Mouse (Mus musculus) stomach, adult 2 months (tissue): ENCODE measurements around the gene Hyal1. TPM values are rescaled to one million over a fixed set of nuclear protein-coding genes. Genes with fewer than 3 reads are reported as not detected.

ENCODE experiments used
- polyA plus RNA-seq: library from polyadenylated mRNA; depleted of rRNA; stranded (reverse); fragments of >200 nt; gene quantifications from 2 replicates; pipeline ENCODE4 v1.2.3, GENCODE M21; 2012; rRNA removed

The Hyal1 gene
- polyA plus RNA-seq, result 3.7 and 3.8 TPM in 2 replicates

DNA sequence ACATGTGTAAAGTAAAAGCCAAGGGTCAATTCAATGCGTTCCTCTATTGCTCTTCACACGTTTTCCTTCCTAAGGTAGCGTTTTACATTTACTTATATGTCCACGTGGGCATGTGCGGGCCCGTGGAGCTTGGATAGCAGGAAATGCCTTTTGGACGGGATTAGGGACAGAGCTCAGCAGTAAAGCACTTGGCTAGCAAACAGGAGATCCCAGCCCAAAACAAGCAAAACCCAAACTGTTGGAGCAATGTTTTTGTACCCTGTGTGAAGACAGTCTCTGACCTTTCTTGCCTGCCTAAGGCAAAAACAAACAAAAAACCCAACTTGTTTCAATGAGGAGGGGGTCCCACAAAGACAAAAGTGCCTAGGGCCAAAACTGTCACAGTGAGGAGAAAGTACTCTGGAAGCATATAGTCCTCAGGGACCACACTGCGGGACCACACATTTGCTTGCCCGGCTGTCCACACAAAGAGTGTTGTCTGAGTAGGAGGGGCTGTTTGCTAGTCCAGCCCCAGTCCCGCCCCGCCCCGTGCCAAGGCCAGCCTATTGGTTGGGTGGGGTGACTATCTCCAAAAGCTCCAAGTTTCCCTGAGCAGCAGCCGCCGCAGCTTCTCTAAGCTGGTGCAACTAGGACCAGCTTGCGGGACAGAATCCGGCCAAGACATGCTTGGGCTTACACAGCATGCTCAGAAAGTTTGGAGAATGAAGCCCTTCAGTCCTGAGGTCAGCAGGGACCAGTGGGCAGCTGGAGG, at the start of gene Hyal1:
Gene Hyal1, plus strand, starts transcription at position 571 of the 751 bp plus-strand sequence.

DNA sequence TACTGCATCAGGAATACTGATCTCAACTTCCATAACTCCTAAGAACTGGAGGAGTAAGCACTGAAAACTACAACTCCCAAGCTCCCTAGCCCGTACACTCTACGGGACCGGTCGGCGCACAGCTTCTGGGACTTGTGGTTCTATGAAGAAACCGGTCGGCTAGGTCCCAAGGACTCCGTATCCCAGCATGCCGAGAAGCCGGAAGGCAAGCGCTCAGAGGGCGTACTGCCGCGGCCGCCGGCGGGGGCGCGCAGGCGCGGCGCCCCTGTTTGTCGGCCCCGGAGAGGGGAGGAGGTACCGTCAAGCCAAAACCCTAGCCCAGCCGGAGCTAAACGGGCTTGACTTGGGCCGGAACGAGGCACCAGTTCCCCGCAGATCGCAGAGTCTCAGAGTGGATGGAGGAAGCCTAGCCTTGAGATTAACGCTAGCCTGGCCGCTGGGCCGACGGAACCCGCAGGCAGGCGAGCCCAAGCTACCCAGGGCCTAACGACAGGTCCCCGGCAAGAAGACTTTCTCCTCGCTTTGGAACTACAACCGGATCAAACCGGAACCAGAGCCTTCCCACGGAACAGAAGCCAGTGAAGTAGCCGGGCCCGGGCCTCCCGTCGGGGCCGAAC, 42.8 kb upstream of the Hyal1 start, which contains the start of gene Tmem115:
Gene Tmem115, plus strand, starts transcription at position 155 of the 617 bp plus-strand sequence.

DNA sequence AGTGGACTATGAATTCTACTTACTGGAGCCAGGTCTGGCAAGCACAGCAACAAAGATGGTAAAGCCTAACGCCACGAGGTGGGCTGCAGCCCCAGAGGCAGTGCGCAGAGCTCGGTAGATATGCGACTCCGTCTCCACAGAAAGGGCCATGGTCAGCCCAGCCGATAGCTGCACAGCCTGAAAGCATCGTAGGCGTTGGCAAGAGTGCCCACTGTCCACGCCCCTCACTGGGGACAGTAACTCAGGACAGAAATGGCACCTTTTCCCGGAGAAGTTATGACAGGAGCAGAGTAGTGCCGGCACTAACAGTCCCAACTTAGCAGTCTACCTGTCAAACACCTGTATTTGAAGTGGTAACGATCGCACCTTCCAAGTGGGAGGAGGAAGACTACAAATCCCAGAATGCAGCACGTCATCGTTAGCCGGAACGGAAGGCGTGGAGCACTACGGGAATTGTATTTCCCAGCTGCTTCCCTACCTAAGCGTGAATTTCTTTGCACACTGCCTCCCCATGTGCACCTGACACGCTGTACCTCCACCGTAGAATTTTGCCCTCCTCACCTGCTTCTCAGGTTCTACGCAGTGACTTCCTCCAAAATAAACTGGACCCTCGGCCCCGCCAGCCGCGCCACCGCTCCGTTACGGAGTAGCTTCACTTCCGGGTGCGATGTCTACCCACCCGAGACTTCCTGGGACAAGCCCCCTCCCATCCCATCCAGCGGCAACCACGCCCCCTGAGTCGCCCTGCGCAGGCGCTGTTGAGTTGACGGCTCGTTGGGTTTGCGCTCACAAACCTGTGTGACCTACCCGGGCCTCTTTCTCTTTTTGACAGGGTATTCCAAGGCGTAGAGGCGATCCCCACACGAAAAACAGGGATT, 35.0 kb upstream of the Hyal1 start, which contains the start of the genes Cyb561d2 and Nprl2:
Gene Cyb561d2, minus strand, starts transcription at position 720 of the 878 bp plus-strand sequence.
Gene Nprl2, plus strand, starts transcription at position 753 of the 878 bp plus-strand sequence.

GRCm38 (mm10) chr9:107547026-107547425, 29.7 kb upstream of the Hyal1 start, which contains the start of gene Zmynd10:
Zmynd10 (plus strand) TSS chr9:107547298.

GRCm38 (mm10) chr9:107551117-107551889, 25.4 kb upstream of the Hyal1 start, which contains the start of gene Rassf1:
Rassf1 (plus strand) TSS chr9:107551555.

DNA sequence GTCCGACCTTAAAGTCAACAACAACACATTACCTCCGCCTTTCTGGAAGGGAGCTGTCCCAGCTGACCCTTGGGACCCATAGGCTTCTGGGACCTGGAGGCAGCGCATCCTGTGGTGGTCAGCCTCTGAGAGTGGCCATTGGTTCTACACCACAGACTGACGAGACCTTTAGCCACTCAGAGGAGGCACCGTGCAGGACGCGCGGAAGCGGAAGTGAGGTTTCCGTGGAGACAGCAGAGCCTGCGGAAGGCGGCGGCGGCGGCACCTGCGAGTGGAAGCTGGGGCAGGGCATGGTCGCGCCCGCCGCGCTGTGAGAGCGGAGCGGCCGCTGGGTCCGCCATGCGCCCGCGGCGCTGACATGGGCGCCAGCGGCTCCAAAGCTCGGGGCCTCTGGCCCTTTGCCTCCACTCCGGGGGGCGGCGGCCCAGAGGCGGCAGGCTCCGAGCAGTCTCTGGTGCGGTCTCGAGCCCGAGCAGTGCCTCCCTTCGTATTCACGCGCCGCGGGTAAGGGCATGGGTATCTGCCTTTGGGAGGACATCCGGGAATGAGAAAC, 13.6 kb upstream of the Hyal1 start, which contains the start of gene Tusc2:
Gene Tusc2, plus strand, starts transcription at position 227 of the 553 bp plus-strand sequence.

GRCm38 (mm10) chr9:107567702-107568319, 8.9 kb upstream of the Hyal1 start, which contains the start of gene Hyal2:
Hyal2 (plus strand) TSS chr9:107567945.

DNA sequence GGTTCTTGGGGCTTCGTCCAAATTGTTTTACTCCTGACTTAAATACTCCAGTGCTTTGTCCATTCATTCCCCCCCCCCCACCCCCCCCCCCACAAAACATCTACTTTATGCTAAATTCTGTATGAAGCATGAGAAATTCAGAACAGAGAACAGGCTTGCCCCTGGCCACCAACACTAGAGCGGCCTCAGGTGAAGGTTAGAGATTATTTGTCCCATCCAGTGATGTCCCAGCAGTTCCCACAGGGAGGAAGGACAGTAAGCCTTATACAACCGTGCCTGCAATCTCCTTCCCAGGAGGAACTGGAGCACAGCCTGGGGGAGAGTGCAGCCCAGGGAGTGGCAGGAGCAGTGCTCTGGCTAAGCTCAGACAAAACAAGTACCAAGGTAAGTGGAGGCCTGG, 1.9 kb downstream of the Hyal1 start, which contains the start of gene Naa80:
Gene Naa80, plus strand, starts transcription at position 301 of the 400 bp plus-strand sequence.

GRCm38 (mm10) chr9:107580501-107581317, 4.0 kb downstream of the Hyal1 start, which contains the start of gene Hyal3:
Hyal3 (plus strand) TSS chr9:107580818.

DNA sequence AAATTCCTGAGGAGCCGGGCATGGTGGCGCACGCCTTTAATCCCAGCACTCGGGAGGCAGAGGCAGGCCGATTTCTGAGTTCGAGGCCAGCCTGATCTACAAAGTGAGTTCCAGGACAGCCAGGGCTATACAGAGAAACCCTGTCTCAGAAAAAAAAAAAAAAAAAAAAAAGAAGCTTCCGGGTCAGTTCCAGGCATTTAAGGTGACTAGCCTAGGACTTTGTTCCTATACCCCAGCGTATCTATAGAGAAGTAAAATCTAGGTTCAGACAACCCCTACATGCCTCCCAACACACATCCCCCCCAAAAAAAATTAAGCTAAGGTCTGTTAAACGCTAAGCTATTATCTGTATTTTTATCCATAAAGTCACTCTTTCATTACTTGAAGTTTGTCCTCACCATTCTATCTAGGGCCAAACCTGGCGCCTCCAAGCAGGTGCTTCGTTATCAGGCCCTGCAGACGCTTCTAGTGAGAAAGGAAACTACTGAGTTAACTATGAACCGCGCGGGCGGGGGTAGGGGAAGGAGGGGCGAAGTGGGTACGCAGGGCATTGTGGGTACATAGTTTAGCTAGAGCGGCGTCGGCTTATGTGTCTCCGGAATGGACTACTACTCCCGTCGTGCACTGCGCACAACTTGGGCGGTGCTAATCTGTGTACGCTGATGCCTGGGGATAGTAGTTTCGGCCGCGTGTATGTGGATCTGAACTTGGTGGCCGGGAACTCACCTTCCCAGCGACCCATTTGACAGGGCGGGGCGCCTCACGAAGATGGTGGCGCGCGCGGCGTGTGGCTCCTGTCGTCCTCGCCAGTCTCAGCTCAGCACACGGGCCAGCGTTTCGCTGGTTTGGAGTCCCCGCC, 10.5 kb downstream of the Hyal1 start, which contains the start of gene Ifrd2:
Gene Ifrd2, plus strand, starts transcription at position 669 of the 859 bp plus-strand sequence.

GRCm38 (mm10) chr9:107608741-107609432, 32.2 kb downstream of the Hyal1 start, which contains the start of gene Sema3b:
Sema3b (minus strand) TSS chr9:107609229.

Other genes starting within 250 kb of the Hyal1 start
- 12.3 and 12.5 TPM in 2 replicates for gene Hemk1, start 238.6 kb upstream of the Hyal1 start, polyA plus RNA-seq
- 0.38 and 0.41 TPM in 2 replicates for gene 6430571L13Rik, start 236.3 kb upstream of the Hyal1 start, polyA plus RNA-seq
- gene Cacna2d2, start 177.3 kb upstream of the Hyal1 start, polyA plus RNA-seq, result 3.3 and 4.3 TPM in 2 replicates
- 32.7 and 37.1 TPM in 2 replicates for gene Tmem115, start 43.0 kb upstream of the Hyal1 start, polyA plus RNA-seq
- gene Cyb561d2, start 34.7 kb upstream of the Hyal1 start, polyA plus RNA-seq, result 25.6 and 37.6 TPM in 2 replicates
- gene Nprl2, start 34.7 kb upstream of the Hyal1 start, polyA plus RNA-seq, result 14.9 and 16.0 TPM in 2 replicates
- 1.4 and 1.6 TPM in 2 replicates for gene Zmynd10, start 29.6 kb upstream of the Hyal1 start, polyA plus RNA-seq
- gene Rassf1, start 25.4 kb upstream of the Hyal1 start, polyA plus RNA-seq, result 6.2 and 7.0 TPM in 2 replicates
- 33.1 and 49.5 TPM in 2 replicates for gene Tusc2, start 13.7 kb upstream of the Hyal1 start, polyA plus RNA-seq
- gene Hyal2, start 9.0 kb upstream of the Hyal1 start, polyA plus RNA-seq, result 32.6 and 36.0 TPM in 2 replicates
- 47.1 and 49.7 TPM in 2 replicates for gene Naa80, start 2.0 kb downstream of the Hyal1 start, polyA plus RNA-seq
- 0.41 and 0.94 TPM in 2 replicates for gene Hyal3, start 3.9 kb downstream of the Hyal1 start, polyA plus RNA-seq
- gene Ifrd2, start 10.7 kb downstream of the Hyal1 start, polyA plus RNA-seq, result 36.5 and 38.2 TPM in 2 replicates
- 22.4 and 24.1 TPM in 2 replicates for gene Sema3b, start 32.3 kb downstream of the Hyal1 start, polyA plus RNA-seq
- 139 and 164 TPM in 2 replicates for gene Gnai2, start 58.4 kb downstream of the Hyal1 start, polyA plus RNA-seq
- gene Slc38a3, start 92.6 kb downstream of the Hyal1 start, polyA plus RNA-seq, result 7.5 and 9.4 TPM in 2 replicates
- gene Gnat1, start 102.8 kb downstream of the Hyal1 start, polyA plus RNA-seq, result 0.08 and 0.12 TPM in 2 replicates
- 78.9 and 92.8 TPM in 2 replicates for gene Sema3f, start 133.5 kb downstream of the Hyal1 start, polyA plus RNA-seq
- 18.1 and 30.1 TPM in 2 replicates for gene Rbm5, start 194.1 kb downstream of the Hyal1 start, polyA plus RNA-seq